Mouse (Mus musculus) telencephalon, adult 2 months (tissue): ENCODE data around the gene Nup88.
"Not testable (repeated sequence)": the region's sequence is repeated elsewhere in the genome, so short reads cannot be mapped to it uniquely, and the experiment has no call there.

Source experiments
- DNase-seq: peaks from one replicate; pipeline ENCODE4 v3.0.0-alpha.2; 2011; ENCODE audit warnings: low read depth, low spot score

Nup88 gene

GRCm38 (mm10) chr11:70970560-70971540, 1.1 kb upstream of the Nup88 start:
- peak; percentile 47 for DNase-seq

GRCm38 (mm10) chr11:70969271-70969794, 440 bp downstream of the Nup88 start:
- no peak for DNase-seq

- no peak for DNase-seq
Observed at GRCm38 (mm10) chr11:70964222-70964907, 5.4 kb downstream of the Nup88 start.

- DNase-seq = peak; percentile 85
Observed at GRCm38 (mm10) chr11:70960786-70961554, 8.8 kb downstream of the Nup88 start.

GRCm38 (mm10) chr11:70954711-70955110, 15.1 kb downstream of the Nup88 start:
- DNase-seq = no peak

- DNase-seq = peak; percentile 38
Observed at GRCm38 (mm10) chr11:70944935-70945817, 24.6 kb downstream of the Nup88 start.

- no peak for DNase-seq
Observed at GRCm38 (mm10) chr11:70943651-70944050, 26.1 kb downstream of the Nup88 start.

- no peak for DNase-seq
Observed at GRCm38 (mm10) chr11:70942596-70942995, 27.2 kb downstream of the Nup88 start.

GRCm38 (mm10) chr11:70935316-70935715, 34.5 kb downstream of the Nup88 start:
- no peak for DNase-seq

- DNase-seq = no peak
Observed at GRCm38 (mm10) chr11:70931461-70931860, 38.3 kb downstream of the Nup88 start.

- no peak for DNase-seq
Observed at GRCm38 (mm10) chr11:70919524-70919923, 50.2 kb downstream of the Nup88 start.

GRCm38 (mm10) chr11:70917896-70918295, 51.9 kb downstream of the Nup88 start:
- DNase-seq = peak; percentile 68

- no peak for DNase-seq
Observed at GRCm38 (mm10) chr11:70911920-70912319, 57.9 kb downstream of the Nup88 start.

- DNase-seq = no peak
Observed at GRCm38 (mm10) chr11:70911323-70911722, 58.5 kb downstream of the Nup88 start.

- peak; percentile 21 for DNase-seq
Observed at GRCm38 (mm10) chr11:70906681-70907080, 63.1 kb downstream of the Nup88 start.

- not testable (repeated sequence) for DNase-seq
Observed at GRCm38 (mm10) chr11:70898182-70898581, 71.6 kb downstream of the Nup88 start.

- no peak for DNase-seq
Observed at GRCm38 (mm10) chr11:70897680-70898079, 72.1 kb downstream of the Nup88 start.
